Mouse (Mus musculus): ENCODE measurements around the gene Fam177a. TPM values are rescaled to one million over a fixed set of nuclear protein-coding genes. Genes with fewer than 3 reads are reported as not detected.

Gene Fam177a
- polyA plus RNA-seq, 1 experiment from 2014 or later, result 11.3 TPM

Other genes with a start within 250 kb of the Fam177a start
- not detected in 2 replicates for gene Gm20403, start 137.9 kb upstream of the Fam177a start, polyA plus RNA-seq (2014; fragmentation: Nextera tagmentation; extraction: Ambion mirVana)
- 25.3 and 32.4 TPM in 2 replicates for gene Baz1a, start 110.1 kb upstream of the Fam177a start, polyA plus RNA-seq (2014; fragmentation: Nextera tagmentation; extraction: Ambion mirVana)
- gene 2700097O09Rik, start 44.4 kb upstream of the Fam177a start, polyA plus RNA-seq (2014; fragmentation: Nextera tagmentation; extraction: Ambion mirVana), result 40.8 and 41.6 TPM in 2 replicates
- gene Srp54a, start 44.2 kb upstream of the Fam177a start, polyA plus RNA-seq (2014; fragmentation: Nextera tagmentation; extraction: Ambion mirVana), result 165 and 174 TPM in 2 replicates
- gene Srp54b, start 30.6 kb downstream of the Fam177a start, polyA plus RNA-seq (2014; fragmentation: Nextera tagmentation; extraction: Ambion mirVana), result 50.8 and 51.2 TPM in 2 replicates
- 4.8 and 5.5 TPM in 2 replicates for gene 1700047I17Rik2, start 75.1 kb downstream of the Fam177a start, polyA plus RNA-seq (2014; fragmentation: Nextera tagmentation; extraction: Ambion mirVana)
- 64.9 and 72.0 TPM in 2 replicates for gene Srp54c, start 105.7 kb downstream of the Fam177a start, polyA plus RNA-seq (2014; fragmentation: Nextera tagmentation; extraction: Ambion mirVana)
- gene 1110008L16Rik, start 175.1 kb downstream of the Fam177a start, polyA plus RNA-seq (2014; fragmentation: Nextera tagmentation; extraction: Ambion mirVana), result 17.1 and 20.4 TPM in 2 replicates
- gene Ppp2r3c, start 178.5 kb downstream of the Fam177a start, polyA plus RNA-seq (2014; fragmentation: Nextera tagmentation; extraction: Ambion mirVana), result 28.2 and 30.0 TPM in 2 replicates

Measured in limb, embryonic 11.5 days (tissue).